Mouse (Mus musculus) ES-Bruce4 (cell line): Measurements from ENCODE around the gene Dynll1. TPM values are rescaled to one million over a fixed set of nuclear protein-coding genes. Genes with fewer than 3 reads are reported as not detected.
A peak's percentile ranks its signal among the peaks of the same experiment; 100 is the strongest.

Experiments
- H3K27ac ChIP-seq: 2 replicates; pipeline ENCODE4 v1.5.1; 2012; ENCODE audit warnings: low read length, inconsistent platforms; ENCODE audit not compliant: insufficient read depth
- H3K27me3 ChIP-seq: 2 replicates; pipeline ENCODE4 v1.6.1; 2012; ENCODE audit warnings: mild to moderate bottlenecking, low read length, inconsistent platforms; ENCODE audit not compliant: control insufficient read depth, poor library complexity, insufficient read depth, severe bottlenecking
- H3K36me3 ChIP-seq: 2 replicates; pipeline ENCODE4 v1.6.1; 2012; ENCODE audit warnings: inconsistent platforms, mild to moderate bottlenecking, low read length, moderate library complexity; ENCODE audit not compliant: control insufficient read depth, poor library complexity, insufficient read depth, severe bottlenecking
- H3K4me1 ChIP-seq: one replicate; pipeline ENCODE4 v1.8.1; 2011; ENCODE audit warnings: low read length; ENCODE audit not compliant: control insufficient read depth, insufficient read depth
- H3K4me3 ChIP-seq: 2 replicates; pipeline ENCODE4 v1.5.1; 2011; ENCODE audit warnings: low read depth, mild to moderate bottlenecking, low read length
- H3K9ac ChIP-seq: 2 replicates; pipeline ENCODE4 v1.6.1; 2012; ENCODE audit warnings: low read depth, mild to moderate bottlenecking, inconsistent platforms; ENCODE audit not compliant: poor library complexity, severe bottlenecking
- H3K9me3 ChIP-seq: replicated peaks from 2 replicates; pipeline ENCODE4 v1.6.1; 2012; ENCODE audit warnings: mild to moderate bottlenecking, low read length, inconsistent platforms; ENCODE audit not compliant: control insufficient read depth, poor library complexity, insufficient read depth, severe bottlenecking
- CTCF ChIP-seq: IDR thresholded peaks from one replicate; pipeline ENCODE4 v1.8.1; 2011; ENCODE audit warnings: low read depth, low read length
- EP300 ChIP-seq: IDR thresholded peaks from 2 replicates; pipeline ENCODE4 v1.6.1; 2011; ENCODE audit warnings: low read depth, low read length; ENCODE audit not compliant: insufficient read depth
- POLR2A ChIP-seq: IDR thresholded peaks from one replicate; pipeline ENCODE4 v1.8.1; 2011; ENCODE audit warnings: low read length; ENCODE audit not compliant: insufficient read depth
- polyA plus RNA-seq: library from polyadenylated mRNA; stranded (reverse); fragments of >200 nt; gene quantifications from 2 replicates; pipeline ENCODE4 v1.2.4, GENCODE M21; 2011; ENCODE audit warnings: low read depth; ENCODE audit not compliant: missing spikeins, insufficient read depth, insufficient read length

The Dynll1 gene
- polyA plus RNA-seq, 1 experiment, result 556 TPM

DNA sequence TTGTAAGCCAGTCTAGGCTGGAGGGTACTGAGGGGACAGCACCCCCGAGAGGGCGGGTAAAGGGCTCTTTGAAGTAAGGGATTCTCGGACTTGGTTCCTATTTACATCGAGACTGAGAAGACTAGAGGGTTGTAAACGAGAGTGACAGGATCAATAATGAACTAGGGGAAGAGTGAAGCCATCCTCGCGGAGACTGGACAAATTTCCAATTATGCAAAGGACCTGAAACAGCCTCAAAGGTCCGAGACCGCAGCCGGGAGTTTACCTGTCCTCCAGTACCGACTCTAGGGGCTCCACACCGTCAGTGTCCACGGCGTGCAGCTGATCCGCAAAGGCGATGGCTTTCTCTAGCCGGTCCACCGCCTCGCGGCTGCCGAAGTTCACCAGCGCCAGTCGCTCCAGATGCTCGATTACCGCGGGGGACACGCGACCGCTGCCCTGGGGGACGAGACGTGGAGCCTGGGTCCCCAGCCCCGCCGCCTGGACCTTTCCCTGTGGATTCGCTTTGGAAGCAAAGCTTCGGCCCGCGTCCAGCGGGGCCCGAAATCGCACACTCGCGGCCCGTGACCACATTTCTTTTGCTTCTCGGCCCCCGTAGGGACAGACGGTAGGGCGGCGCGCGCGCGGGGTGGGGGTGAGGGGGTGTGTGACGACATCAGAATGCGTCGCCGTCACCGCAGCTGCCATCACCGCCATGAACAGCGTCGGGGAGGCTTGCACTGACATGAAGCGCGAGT is 39.9 kb upstream of the Dynll1 start, which contains the start of the genes Gatc and Triap1:
Gatc (minus strand) TSS at position 602 of the 737 bp plus-strand sequence.
Triap1 (plus strand) TSS at position 649 of the 737 bp plus-strand sequence.
- no peak within 1 kb of the TSS for H3K27ac ChIP-seq
- H3K9ac ChIP-seq, result peak within 1 kb of the TSS; percentile 80

DNA sequence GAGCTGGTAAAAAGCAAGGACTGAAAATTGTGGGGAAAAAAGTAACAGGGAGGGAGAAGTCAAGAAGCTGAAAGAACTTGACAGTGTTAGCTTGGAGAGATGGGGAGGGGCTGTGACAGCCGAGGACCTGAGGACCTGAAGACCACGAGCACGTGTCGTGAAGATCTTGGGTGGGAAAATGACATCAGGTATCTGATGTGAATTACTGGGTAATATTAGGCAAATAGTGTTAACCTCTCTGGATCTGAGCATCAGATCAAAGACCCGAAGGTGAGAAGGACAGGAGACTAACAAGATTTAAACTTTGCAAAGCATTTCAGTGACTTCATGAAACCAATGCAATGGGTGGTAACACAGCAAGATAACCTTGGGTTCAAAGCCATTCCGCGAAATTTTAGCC is 39.2 kb upstream of the Dynll1 start:
- Histone ChIP-seq H3K4me3 (no peak overlapping the region), H3K4me1 (no peaks in the 10 kb centered on the region), H3K27me3 (no peaks in the 10 kb centered on the region), H3K9ac (no peak overlapping the region), H3K9me3 (no peaks in the 10 kb centered on the region), H3K36me3 (peaks cover 30% of the 10 kb centered on the region), H3K27ac (no peak overlapping the region)
- TF ChIP-seq CTCF, result no peak
- no peak for TF ChIP-seq EP300
- TF ChIP-seq POLR2A, result no peak

More for the DNA sequence above, 39.9 kb upstream of the Dynll1 start, which contains the start of the genes Gatc and Triap1:
- H3K4me3 ChIP-seq, result peak within 1 kb of the TSS; percentile 76
- H3K36me3 ChIP-seq, result peaks cover 31% of the 10 kb centered on the region
- TF ChIP-seq EP300 (peak; percentile 70; the same call in 1 of the 2 replicates), CTCF (no peak), POLR2A (peak; percentile 34)
- H3K27me3 ChIP-seq, result no peaks in the 10 kb centered on the region
- no peaks in the 10 kb centered on the region for H3K9me3 ChIP-seq
- no peaks in the 10 kb centered on the region for H3K4me1 ChIP-seq

- H3K27me3 ChIP-seq, result no peaks in the 10 kb centered on the region
- H3K27ac ChIP-seq, result no peak overlapping the region
- TF ChIP-seq POLR2A (no peak), EP300 (no peak), CTCF (no peak)
- no peaks in the 10 kb centered on the region for H3K4me1 ChIP-seq
- H3K9me3 ChIP-seq, result no peaks in the 10 kb centered on the region
- no peak overlapping the region for H3K4me3 ChIP-seq
- H3K36me3 ChIP-seq, result peaks cover 45% of the 10 kb centered on the region
- no peak overlapping the region for H3K9ac ChIP-seq
These were observed 32.8 kb upstream of the Dynll1 start for GRCm38 (mm10) chr5:115333626-115334025.

DNA sequence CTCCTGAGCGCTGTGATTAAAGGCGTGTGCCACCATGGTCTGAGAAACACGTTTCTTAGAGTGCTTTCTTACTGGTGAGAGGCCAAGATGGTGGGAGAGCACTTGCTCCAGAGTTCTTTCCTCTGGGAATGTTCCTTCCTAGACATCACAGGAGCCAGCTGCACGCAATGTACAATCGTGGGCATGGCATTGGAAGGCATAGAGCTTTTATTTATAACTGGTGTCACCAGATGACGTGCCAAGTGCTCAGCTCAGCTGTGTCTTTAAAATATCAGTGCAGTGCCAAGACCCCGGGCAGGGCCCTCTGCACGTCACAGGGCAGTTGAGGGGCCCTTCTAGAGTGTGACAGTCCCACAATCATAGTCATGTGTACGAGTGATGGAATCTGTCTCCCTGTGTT is 30.2 kb upstream of the Dynll1 start:
- Histone ChIP-seq H3K27me3 (no peaks in the 10 kb centered on the region), H3K9me3 (no peaks in the 10 kb centered on the region), H3K27ac (no peak overlapping the region), H3K9ac (no peak overlapping the region), H3K4me1 (no peaks in the 10 kb centered on the region), H3K4me3 (no peak overlapping the region), H3K36me3 (peaks cover 45% of the 10 kb centered on the region)
- TF ChIP-seq CTCF (no peak), POLR2A (no peak), EP300 (no peak)

- H3K4me3 ChIP-seq, result peak overlapping the region; percentile 68
These were observed 27.1 kb upstream of the Dynll1 start for GRCm38 (mm10) chr5:115327610-115328548.

More at GRCm38 (mm10) chr5:115327610-115328548, 27.1 kb upstream of the Dynll1 start:
- Histone ChIP-seq H3K27me3 (no peaks in the 10 kb centered on the region), H3K36me3 (peaks cover 18% of the 10 kb centered on the region), H3K9ac (peak overlapping the region; percentile 89), H3K27ac (no peak overlapping the region), H3K9me3 (no peaks in the 10 kb centered on the region), H3K4me1 (no peaks in the 10 kb centered on the region)
- no peak for TF ChIP-seq POLR2A
- TF ChIP-seq EP300, result no peak
- TF ChIP-seq CTCF, result no peak
